Mouse (Mus musculus): ENCODE measurements at regions not wholly inside any gene's neighbourhood (a gene's known extent, or its start where the extent isn't known, plus 50 kb on each side); places are given as distances from the start of the nearest gene placed in this dataset.

- no peak overlapping the region for H3K9ac ChIP-seq (ENCODE audit: insufficient read depth, low read depth, low read length, poor library complexity, severe bottlenecking)
- no peak overlapping the region for H3K27ac ChIP-seq (ENCODE audit: insufficient read depth, low read depth, low read length, poor library complexity, severe bottlenecking)
- H3K9me3 ChIP-seq (ENCODE audit: control insufficient read depth, insufficient read depth, low read depth, low read length): no peaks in the 10 kb centered on the region
- DNase-seq (ENCODE audit: low read depth, low spot score): no peak
- no peak for TF ChIP-seq CHD2 (IDR thresholded peaks at IDR 0.05; ENCODE audit: low read depth, low read length)
- no peak for TF ChIP-seq ZC3H11A (IDR thresholded peaks at IDR 0.05; ENCODE audit: borderline replicate concordance, low read depth, low read length)
- no peak for TF ChIP-seq MAFK (IDR thresholded peaks at IDR 0.05; ENCODE audit: insufficient read depth, low read depth, low read length)
- no peak for TF ChIP-seq HCFC1 (IDR thresholded peaks at IDR 0.05; ENCODE audit: borderline replicate concordance, insufficient read depth, low read length)
- no peak for TF ChIP-seq ZNF384 (IDR thresholded peaks at IDR 0.05; ENCODE audit: low read depth, low read length)
- no peaks in the 10 kb centered on the region for H3K4me1 ChIP-seq (ENCODE audit: control insufficient read depth in 2 of 2, insufficient read depth in 2 of 2, low read length in 2 of 2, poor library complexity in 1 of 2)
- in situ Hi-C loops (cut with MboI; ENCODE audit: low sequenced_read_pairs in 2 of 2, unreplicated experiment in 2 of 2): no loop called here
- no peak overlapping the region for H3K4me3 ChIP-seq (ENCODE audit: insufficient read depth in 1 of 2, low read depth in 1 of 2, low read length in 2 of 2, poor library complexity in 1 of 2, severe bottlenecking in 1 of 2)
- H3K36me3 ChIP-seq (ENCODE audit: control insufficient read depth, insufficient read depth, low read length, poor library complexity, severe bottlenecking): no peaks in the 10 kb centered on the region
These were observed 75.2 kb upstream of the Pfn2 start for GRCm38 (mm10) chr3:57923061-57923460.

GRCm38 (mm10) chr3:57932657-57933539 lies 85.0 kb upstream of the Pfn2 start:
- Histone ChIP-seq H3K9me3 (ENCODE audit: control insufficient read depth, insufficient read depth, low read depth, low read length) (no peaks in the 10 kb centered on the region), H3K27ac (ENCODE audit: insufficient read depth, low read depth, low read length, poor library complexity, severe bottlenecking) (no peak overlapping the region), H3K4me3 (ENCODE audit: insufficient read depth in 1 of 2, low read depth in 1 of 2, low read length in 2 of 2, poor library complexity in 1 of 2, severe bottlenecking in 1 of 2) (no peak overlapping the region), H3K4me1 (ENCODE audit: control insufficient read depth in 2 of 2, insufficient read depth in 2 of 2, low read length in 2 of 2, poor library complexity in 1 of 2) (no peaks in the 10 kb centered on the region), H3K9ac (ENCODE audit: insufficient read depth, low read depth, low read length, poor library complexity, severe bottlenecking) (no peak overlapping the region), H3K36me3 (ENCODE audit: control insufficient read depth, insufficient read depth, low read length, poor library complexity, severe bottlenecking) (no peaks in the 10 kb centered on the region)
- in situ Hi-C loops (cut with MboI; ENCODE audit: low sequenced_read_pairs in 2 of 2, unreplicated experiment in 2 of 2): no loop called here
- DNase-seq (ENCODE audit: low read depth, low spot score): no peak
- TF ChIP-seq CHD2 (IDR thresholded peaks at IDR 0.05; ENCODE audit: low read depth, low read length) (no peak), ZNF384 (IDR thresholded peaks at IDR 0.05; ENCODE audit: low read depth, low read length) (no peak), ZC3H11A (IDR thresholded peaks at IDR 0.05; ENCODE audit: borderline replicate concordance, low read depth, low read length) (no peak), HCFC1 (IDR thresholded peaks at IDR 0.05; ENCODE audit: borderline replicate concordance, insufficient read depth, low read length) (no peak), MAFK (IDR thresholded peaks at IDR 0.05; ENCODE audit: insufficient read depth, low read depth, low read length) (no peak)

GRCm38 (mm10) chr3:57935042-57935610 lies 87.2 kb upstream of the Pfn2 start:
- in situ Hi-C loops (cut with MboI; ENCODE audit: low sequenced_read_pairs in 2 of 2, unreplicated experiment in 2 of 2): no loop called here
- no peak overlapping the region for H3K4me3 ChIP-seq (ENCODE audit: insufficient read depth in 1 of 2, low read depth in 1 of 2, low read length in 2 of 2, poor library complexity in 1 of 2, severe bottlenecking in 1 of 2)
- TF ChIP-seq ZC3H11A (IDR thresholded peaks at IDR 0.05; ENCODE audit: borderline replicate concordance, low read depth, low read length) (no peak), MAFK (IDR thresholded peaks at IDR 0.05; ENCODE audit: insufficient read depth, low read depth, low read length) (no peak), CHD2 (IDR thresholded peaks at IDR 0.05; ENCODE audit: low read depth, low read length) (no peak), ZNF384 (IDR thresholded peaks at IDR 0.05; ENCODE audit: low read depth, low read length) (no peak), HCFC1 (IDR thresholded peaks at IDR 0.05; ENCODE audit: borderline replicate concordance, insufficient read depth, low read length) (no peak)

DNA sequence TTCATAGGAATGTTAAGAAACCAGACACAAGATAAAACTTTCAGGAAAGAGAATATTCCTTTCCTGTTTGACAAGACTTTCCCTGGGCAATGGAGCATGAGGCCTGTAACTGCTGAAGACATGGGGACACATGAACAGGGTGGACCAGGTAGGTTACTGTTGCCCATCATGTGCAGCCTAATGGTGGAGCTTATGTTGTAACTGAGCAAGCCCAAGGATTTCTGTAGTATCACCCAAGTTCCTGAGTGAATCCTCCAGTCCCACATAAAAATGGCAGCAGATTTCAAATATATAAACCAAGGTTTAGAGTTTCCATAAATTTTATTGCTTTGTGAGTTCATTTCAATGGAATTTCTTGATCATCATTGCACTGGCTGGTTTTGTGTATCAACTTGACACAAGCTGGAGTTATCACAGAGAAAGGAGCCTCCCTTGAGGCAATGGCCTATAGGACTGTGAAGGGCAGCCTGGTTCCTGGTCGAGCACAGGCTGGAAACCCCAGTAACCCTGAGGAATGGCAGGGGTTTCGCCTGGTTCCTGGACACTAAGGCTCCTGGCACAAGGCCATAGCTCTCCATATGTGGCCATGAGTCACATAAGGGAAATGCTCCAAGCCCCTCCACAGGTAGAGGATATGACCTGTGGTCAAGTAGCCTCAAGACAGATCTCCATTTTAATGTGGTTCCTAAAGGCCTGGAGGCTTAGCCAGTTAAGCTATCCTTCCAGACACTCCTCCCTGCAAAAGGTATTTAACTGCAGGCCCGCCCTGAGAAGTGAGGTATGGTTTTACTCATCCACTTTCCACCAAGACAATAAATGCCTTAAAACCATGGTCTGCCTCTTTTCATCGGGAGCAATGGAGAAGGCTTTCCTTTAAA lies 92.9 kb upstream of the Pfn2 start:
- Histone ChIP-seq H3K9ac (ENCODE audit: insufficient read depth, low read depth, low read length, poor library complexity, severe bottlenecking) (no peak overlapping the region), H3K27ac (ENCODE audit: insufficient read depth, low read depth, low read length, poor library complexity, severe bottlenecking) (no peak overlapping the region), H3K9me3 (ENCODE audit: control insufficient read depth, insufficient read depth, low read depth, low read length) (no peaks in the 10 kb centered on the region), H3K4me1 (ENCODE audit: control insufficient read depth in 2 of 2, insufficient read depth in 2 of 2, low read length in 2 of 2, poor library complexity in 1 of 2) (no peaks in the 10 kb centered on the region), H3K36me3 (ENCODE audit: control insufficient read depth, insufficient read depth, low read length, poor library complexity, severe bottlenecking) (no peaks in the 10 kb centered on the region), H3K4me3 (ENCODE audit: insufficient read depth in 1 of 2, low read depth in 1 of 2, low read length in 2 of 2, poor library complexity in 1 of 2, severe bottlenecking in 1 of 2) (no peak overlapping the region)
- DNase-seq (ENCODE audit: low read depth, low spot score): no peak
- in situ Hi-C loops (cut with MboI; ENCODE audit: low sequenced_read_pairs in 2 of 2, unreplicated experiment in 2 of 2): no loop called here
- TF ChIP-seq MAFK (IDR thresholded peaks at IDR 0.05; ENCODE audit: insufficient read depth, low read depth, low read length): no peak
- no peak for TF ChIP-seq CHD2 (IDR thresholded peaks at IDR 0.05; ENCODE audit: low read depth, low read length)
- TF ChIP-seq ZC3H11A (IDR thresholded peaks at IDR 0.05; ENCODE audit: borderline replicate concordance, low read depth, low read length): no peak
- no peak for TF ChIP-seq ZNF384 (IDR thresholded peaks at IDR 0.05; ENCODE audit: low read depth, low read length)
- TF ChIP-seq HCFC1 (IDR thresholded peaks at IDR 0.05; ENCODE audit: borderline replicate concordance, insufficient read depth, low read length): no peak

More at GRCm38 (mm10) chr3:57935042-57935610, 87.2 kb upstream of the Pfn2 start:
- H3K27ac ChIP-seq (ENCODE audit: insufficient read depth, low read depth, low read length, poor library complexity, severe bottlenecking): no peak overlapping the region
- no peaks in the 10 kb centered on the region for H3K36me3 ChIP-seq (ENCODE audit: control insufficient read depth, insufficient read depth, low read length, poor library complexity, severe bottlenecking)
- no peak for DNase-seq (ENCODE audit: low read depth, low spot score)
- H3K9ac ChIP-seq (ENCODE audit: insufficient read depth, low read depth, low read length, poor library complexity, severe bottlenecking): no peak overlapping the region
- no peaks in the 10 kb centered on the region for H3K9me3 ChIP-seq (ENCODE audit: control insufficient read depth, insufficient read depth, low read depth, low read length)
- H3K4me1 ChIP-seq (ENCODE audit: control insufficient read depth in 2 of 2, insufficient read depth in 2 of 2, low read length in 2 of 2, poor library complexity in 1 of 2): no peaks in the 10 kb centered on the region

Data from ES-E14 (cell line).